Mouse (Mus musculus) G1E (cell line): ENCODE data around the gene Vrk1.

Experiments used
- CTCF ChIP-seq: IDR thresholded peaks from 2 replicates; pipeline ENCODE4 v1.5.1; 2012; ENCODE audit warnings: low read depth, low read length, inconsistent platforms, mixed read lengths
- GATA1 ChIP-seq: IDR thresholded peaks from 2 replicates; pipeline ENCODE4 v1.6.1; 2012; ENCODE audit warnings: borderline replicate concordance, low read length, inconsistent platforms, mixed read lengths
- GATA2 ChIP-seq: IDR thresholded peaks from 2 replicates; pipeline ENCODE4 v1.6.1; 2012; ENCODE audit warnings: low read depth, low read length, inconsistent platforms, borderline replicate concordance
- POLR2AphosphoS5 ChIP-seq: IDR thresholded peaks from 2 replicates; pipeline ENCODE4 v1.6.1; 2012; ENCODE audit warnings: low read depth, low read length, inconsistent platforms; ENCODE audit not compliant: insufficient replicate concordance
- TAL1 ChIP-seq: conservative IDR thresholded peaks from 2 replicates; pipeline ENCODE4 v1.6.1; 2012; ENCODE audit warnings: low read depth, low read length, inconsistent platforms, mixed read lengths

DNA sequence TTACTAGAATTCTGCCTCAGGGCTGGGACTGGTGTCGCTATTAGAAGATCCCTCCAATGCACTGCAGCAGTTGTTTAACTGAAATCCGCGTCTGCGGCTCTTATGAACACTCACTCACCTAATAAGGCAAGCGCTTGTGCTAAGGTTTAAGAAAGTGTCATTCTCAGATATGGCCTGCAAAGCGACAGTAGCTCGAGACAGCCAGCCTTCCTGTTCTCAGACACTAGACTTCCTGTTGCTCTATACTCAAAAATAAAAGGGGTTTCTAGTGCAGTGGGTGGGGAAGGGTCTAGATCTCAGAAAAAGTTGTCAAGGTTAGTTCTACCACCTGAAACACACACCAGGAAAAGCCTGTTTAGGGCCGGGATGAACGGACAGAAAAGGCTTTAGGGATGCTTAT lies 21.9 kb downstream of the Vrk1 start:
- no peak for TF ChIP-seq CTCF
- TF ChIP-seq GATA1, result no peak
- no peak for TF ChIP-seq POLR2AphosphoS5
- no peak for TF ChIP-seq GATA2
- no peak for TF ChIP-seq TAL1
